Mouse (Mus musculus) forebrain, embryonic 11.5 days (tissue): ENCODE measurements around the gene Med23. TPM values are rescaled to one million over a fixed set of nuclear protein-coding genes. Genes with fewer than 3 reads are reported as not detected.

Experiments
- ATAC-seq: fragments of 200-750 bp; cut with Nextera tagmentation; replicated peaks from 2 replicates; pipeline ENCODE4 v1.8.0; 2017; ENCODE audit warnings: moderate TSS enrichment; ENCODE audit not compliant: low FRiP score
- DNase-seq: peaks from one replicate; pipeline ENCODE4 v3.0.0-alpha.2; 2017; ENCODE audit warnings: low spot score
- H3K27ac ChIP-seq: fragments of 300-500 bp; sonication (generic); 2 replicates; pipeline ENCODE4 v1.5.1; 2014; ENCODE audit warnings: low read depth, low read length
- H3K27me3 ChIP-seq: fragments of 300-500 bp; sonication (generic); 2 replicates; pipeline ENCODE4 v1.6.1; 2014; ENCODE audit warnings: mild to moderate bottlenecking, low read length, mixed read lengths; ENCODE audit not compliant: control insufficient read depth, insufficient read depth
- H3K36me3 ChIP-seq: fragments of 300-500 bp; sonication (generic); 2 replicates; pipeline ENCODE4 v1.6.1; 2014; ENCODE audit warnings: mild to moderate bottlenecking, low read length, moderate library complexity, mixed read lengths; ENCODE audit not compliant: control insufficient read depth, insufficient read depth
- H3K4me1 ChIP-seq: fragments of 300-500 bp; sonication (generic); replicated peaks from 2 replicates; pipeline ENCODE4 v1.6.1; 2014; ENCODE audit warnings: low read length, mixed read lengths; ENCODE audit not compliant: control insufficient read depth, insufficient read depth
- H3K4me2 ChIP-seq: fragments of 300-500 bp; sonication (generic); 2 replicates; pipeline ENCODE4 v1.6.1; 2014; ENCODE audit warnings: low read depth, mild to moderate bottlenecking, low read length, moderate library complexity, mixed read lengths; ENCODE audit not compliant: severe bottlenecking
- H3K4me3 ChIP-seq: fragments of 300-500 bp; sonication (generic); 2 replicates; pipeline ENCODE4 v1.5.1; 2014; ENCODE audit warnings: low read depth, low read length
- H3K9ac ChIP-seq: fragments of 300-500 bp; sonication (generic); 2 replicates; pipeline ENCODE4 v1.6.1; 2014; ENCODE audit warnings: low read length
- H3K9me3 ChIP-seq: fragments of 300-500 bp; sonication (generic); 2 replicates; pipeline ENCODE4 v1.6.1; 2016; ENCODE audit warnings: low read length, mixed read lengths; ENCODE audit not compliant: control insufficient read depth
- WGBS: fragments of 180-500 bp; shearing (Covaris S2); extraction: QIAGEN DNeasy Blood & Tissue Kit; methylation state at CpG from one replicate; pipeline ENCODE4 v1.1.7; 2014; 5-methylcytosine and 5-hydroxymethylcytosine counted together
- microRNA-seq: library from miRNA; unstranded; fragments of <30 nt; microRNA quantifications from one replicate; pipeline ENCODE4, GENCODE M21; 2016; ENCODE audit not compliant: insufficient number of aligned reads
- polyA plus RNA-seq: library from polyadenylated mRNA; unstranded; fragments of >200 nt; fragmentation: Nextera tagmentation; extraction: Ambion mirVana; gene quantifications from 2 replicates; pipeline ENCODE4 v1.2.1, GENCODE M21; 2014

The Med23 gene
- polyA plus RNA-seq, 1 experiment from 2014 or later: 33.4 TPM

DNA sequence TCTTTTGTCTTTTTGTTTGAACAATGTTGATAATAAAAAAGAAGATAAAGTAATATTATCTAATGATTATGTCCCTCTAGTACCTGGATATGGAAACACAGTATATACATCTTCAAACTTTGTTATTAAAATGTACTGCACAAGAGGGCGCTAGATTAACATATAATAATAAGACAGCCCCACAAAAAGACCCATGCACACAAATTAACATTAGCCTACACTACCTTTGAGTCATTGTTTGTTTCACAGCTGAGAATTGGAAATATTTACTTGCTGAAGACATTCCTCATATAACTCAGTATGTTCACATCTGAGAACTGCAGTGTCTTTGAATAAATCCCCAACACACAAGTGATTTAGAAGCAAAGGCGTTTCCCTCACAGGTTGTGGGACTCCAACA, 91.3 kb downstream of the Med23 start:
- ATAC-seq (no peak), DNase-seq (no peak)
- no peaks in the 10 kb centered on the region for H3K36me3 ChIP-seq
- no peak overlapping the region for H3K4me3 ChIP-seq
- no peaks in the 10 kb centered on the region for H3K4me1 ChIP-seq
- no peaks in the 10 kb centered on the region for H3K9me3 ChIP-seq
- no peak overlapping the region for H3K9ac ChIP-seq
- 50% methylated on average over 2 of the region's 2 CpGs for WGBS
- no peak overlapping the region for H3K4me2 ChIP-seq
- H3K27me3 ChIP-seq: no peaks in the 10 kb centered on the region
- H3K27ac ChIP-seq: no peak overlapping the region

DNA sequence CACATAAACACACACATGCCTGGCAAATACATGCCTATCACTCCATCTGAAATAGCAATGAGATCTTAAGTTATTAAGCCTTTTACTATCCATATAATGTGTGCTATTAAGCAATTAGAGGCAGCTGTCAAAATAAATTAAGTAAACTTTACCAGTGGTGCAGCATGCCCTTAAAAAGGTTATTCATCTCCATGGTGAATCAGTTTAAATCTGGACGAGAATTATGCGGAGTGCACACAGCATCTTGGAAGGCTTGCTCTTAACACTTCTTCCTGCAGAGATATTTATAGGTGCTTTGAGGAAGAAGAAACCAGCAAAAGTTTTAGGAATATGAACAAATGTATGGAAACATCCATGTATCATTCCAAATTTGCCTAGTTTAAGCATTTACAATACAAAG, 92.1 kb downstream of the Med23 start:
- ATAC-seq (no peak), DNase-seq (no peak)
- H3K27me3 ChIP-seq: no peaks in the 10 kb centered on the region
- H3K9me3 ChIP-seq: no peaks in the 10 kb centered on the region
- no peak overlapping the region for H3K4me2 ChIP-seq
- H3K36me3 ChIP-seq: no peaks in the 10 kb centered on the region
- H3K4me1 ChIP-seq: no peaks in the 10 kb centered on the region
- H3K27ac ChIP-seq: no peak overlapping the region
- WGBS: 54% methylated on average over 2 of the region's 2 CpGs
- H3K4me3 ChIP-seq: no peak overlapping the region
- no peak overlapping the region for H3K9ac ChIP-seq

Small RNA genes within 50 kb of the gene (microRNA-seq; reads per million reads assigned to microRNA genes)
- not detected for gene Mir6905

Other genes with a start within 250 kb of the Med23 start
- 0.71 and 0.89 TPM in 2 replicates for gene Enpp1, start 157.8 kb upstream of the Med23 start, polyA plus RNA-seq
- 4.1 and 6.4 TPM in 2 replicates for gene Enpp3, start 27.2 kb upstream of the Med23 start, polyA plus RNA-seq
- gene Arg1, start 57.5 kb downstream of the Med23 start, polyA plus RNA-seq: 1.5 and 2.3 TPM in 2 replicates